Mouse (Mus musculus) 3T3-L1 (cell line): ENCODE results near the gene 4930564D02Rik.

ENCODE experiments used
- DNase-seq: peaks from one replicate; pipeline ENCODE4 v3.0.0-alpha.2; 2015; ENCODE audit warnings: low read depth, low spot score

4930564D02Rik gene

GRCm38 (mm10) chr3:105066544-105066943 is at the start of gene 4930564D02Rik:
4930564D02Rik (plus strand) TSS chr3:105066844.
- DNase-seq: no peak

DNA sequence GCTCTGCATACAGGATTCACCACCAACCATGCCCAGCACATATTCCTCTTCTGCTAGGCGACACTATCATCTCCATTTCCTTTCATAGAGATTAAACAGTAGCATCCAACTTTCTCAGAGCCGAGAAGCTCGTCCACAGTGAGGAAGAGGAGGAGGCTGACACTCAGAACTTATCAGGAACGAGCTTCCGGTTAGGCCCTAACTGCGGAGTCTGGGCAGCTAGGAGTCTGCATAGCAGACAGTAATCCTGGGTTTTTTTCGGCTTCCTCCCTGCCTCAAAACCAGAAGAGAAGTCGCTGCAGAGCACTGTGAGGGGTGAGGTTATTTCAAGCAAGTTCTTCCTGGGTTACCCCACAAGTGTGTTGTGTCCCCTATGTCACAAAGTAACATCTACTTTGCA is 49.3 kb upstream of the 4930564D02Rik start:
- DNase-seq: no peak

DNA sequence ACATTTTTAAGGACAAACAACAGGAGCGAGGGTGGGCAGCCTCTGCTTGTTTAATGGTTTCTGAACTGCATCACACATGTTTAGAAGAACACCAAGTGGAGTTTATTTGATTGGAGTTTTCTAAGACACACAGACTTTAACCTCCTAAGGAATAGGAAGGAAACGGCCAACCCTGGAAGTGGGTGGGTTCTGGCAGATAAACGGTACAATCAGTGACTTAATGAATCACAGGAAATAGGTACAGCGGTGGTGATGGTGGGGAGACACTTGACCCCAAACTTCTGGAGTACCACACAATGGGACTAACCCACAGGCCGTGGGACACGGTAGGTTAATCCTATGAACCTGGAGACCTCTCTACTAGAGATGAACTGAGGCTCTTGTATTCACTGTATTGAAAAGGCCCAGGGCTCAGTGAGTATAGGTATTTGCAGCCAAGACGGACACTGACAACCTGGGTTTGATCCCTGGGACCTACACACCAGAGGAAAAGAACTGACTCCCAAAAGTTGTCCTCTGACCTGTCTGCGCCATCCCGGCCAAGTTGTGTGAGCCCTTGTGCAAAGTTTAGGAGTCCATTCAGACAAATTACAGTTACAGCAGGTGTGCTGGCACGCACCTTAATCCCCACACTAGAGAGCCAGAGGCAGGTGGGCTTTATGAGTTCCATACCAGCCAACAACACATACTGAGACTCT is 48.4 kb upstream of the 4930564D02Rik start:
- DNase-seq: no peak

GRCm38 (mm10) chr3:105018783-105019105 is 47.9 kb upstream of the 4930564D02Rik start:
- DNase-seq: no peak

DNA sequence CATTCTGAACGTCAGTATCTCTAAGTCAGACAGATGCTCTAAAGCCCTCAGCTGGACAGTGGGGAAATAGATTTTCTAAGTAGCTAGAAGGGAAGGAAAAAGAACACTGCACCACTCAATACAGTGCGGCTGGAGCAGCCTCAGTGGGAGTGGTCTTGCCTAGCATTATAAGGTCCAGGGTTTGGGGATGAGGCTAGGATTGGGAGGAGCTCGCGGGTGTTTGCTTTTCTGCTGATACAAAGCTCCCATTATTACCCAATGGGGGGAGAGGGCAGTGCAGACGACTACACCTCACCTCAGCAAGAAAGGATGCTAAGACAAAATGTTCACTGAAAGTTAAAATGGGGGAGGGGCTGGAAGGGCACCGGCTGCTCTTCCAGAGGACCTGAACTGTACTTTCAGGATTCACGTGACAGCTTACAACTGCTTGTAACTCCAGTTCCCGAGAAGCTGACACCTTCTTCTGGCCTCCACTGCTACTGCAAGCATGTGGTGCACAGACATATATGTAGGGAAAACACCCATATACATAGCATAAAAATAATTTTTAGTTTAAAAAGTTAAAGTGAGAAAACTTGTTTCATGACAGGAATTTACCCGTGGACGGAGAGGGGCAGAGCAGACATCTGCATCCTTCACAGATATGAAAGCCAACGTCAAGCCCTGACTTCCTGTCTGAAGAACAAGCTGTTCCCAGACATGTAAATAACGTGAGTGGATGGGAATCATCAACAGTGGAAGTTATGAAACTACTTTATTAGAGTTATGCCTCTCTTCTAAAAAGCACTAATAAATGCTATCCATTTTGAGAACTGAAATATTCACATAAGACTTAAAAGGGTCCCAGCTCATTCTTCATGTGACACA is 46.6 kb upstream of the 4930564D02Rik start:
- no peak for DNase-seq

GRCm38 (mm10) chr3:105023371-105024005 is 43.2 kb upstream of the 4930564D02Rik start:
- DNase-seq: no peak

DNA sequence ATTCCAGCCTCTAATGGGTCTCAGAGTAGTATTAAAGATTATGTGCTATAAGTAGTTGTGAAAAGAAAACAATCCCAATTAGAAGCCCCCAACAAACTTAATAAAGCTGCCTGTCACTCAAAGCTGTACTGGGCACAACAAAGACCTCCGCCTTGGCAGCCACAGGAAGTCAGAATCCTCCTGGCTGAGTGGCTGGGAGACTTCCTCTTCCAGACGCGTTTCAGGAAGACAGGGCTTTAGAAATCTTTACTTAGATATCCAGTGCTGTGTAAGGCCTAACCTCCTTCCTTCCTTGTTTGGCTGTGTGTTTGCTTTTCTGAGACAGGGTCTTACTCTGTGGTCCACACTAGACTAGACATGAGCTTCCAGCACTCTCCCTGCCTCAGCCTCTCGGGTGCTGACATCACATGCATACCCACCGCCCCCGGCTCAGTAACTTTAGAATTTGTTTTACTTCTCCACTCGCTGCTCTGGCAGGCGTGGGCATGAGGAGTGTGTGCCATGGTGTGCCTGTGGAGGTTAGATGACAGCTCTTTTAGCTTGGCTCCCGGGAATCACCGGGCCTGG is 30.3 kb upstream of the 4930564D02Rik start:
- DNase-seq: no peak

- DNase-seq: no peak
These were observed 29.3 kb upstream of the 4930564D02Rik start for GRCm38 (mm10) chr3:105037240-105037770.

GRCm38 (mm10) chr3:105040002-105040401 is 26.6 kb upstream of the 4930564D02Rik start:
- DNase-seq: no peak

- no peak for DNase-seq
These were observed 25.5 kb upstream of the 4930564D02Rik start for GRCm38 (mm10) chr3:105040983-105041625.

- DNase-seq: no peak
These were observed 22.9 kb upstream of the 4930564D02Rik start for GRCm38 (mm10) chr3:105043746-105044145.

DNA sequence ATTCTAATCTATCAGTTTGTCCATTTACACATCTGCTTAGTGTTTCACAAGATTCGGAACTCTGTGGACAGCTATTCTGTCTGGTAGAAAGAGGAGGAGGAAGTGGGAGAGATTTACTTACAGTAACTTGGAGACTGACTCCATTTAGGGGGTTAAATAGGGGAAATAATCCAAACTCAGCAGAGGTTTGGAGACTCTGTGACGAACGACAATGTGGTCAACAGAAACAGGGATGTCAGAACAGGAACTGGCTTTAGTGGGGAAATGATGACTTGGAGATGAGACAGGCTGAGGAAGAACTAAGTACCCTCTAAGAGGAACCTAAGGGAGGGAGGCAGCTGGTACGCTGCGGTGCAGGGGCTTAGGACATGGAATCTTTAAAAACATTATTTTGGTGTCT is 19.8 kb upstream of the 4930564D02Rik start:
- DNase-seq: no peak

DNA sequence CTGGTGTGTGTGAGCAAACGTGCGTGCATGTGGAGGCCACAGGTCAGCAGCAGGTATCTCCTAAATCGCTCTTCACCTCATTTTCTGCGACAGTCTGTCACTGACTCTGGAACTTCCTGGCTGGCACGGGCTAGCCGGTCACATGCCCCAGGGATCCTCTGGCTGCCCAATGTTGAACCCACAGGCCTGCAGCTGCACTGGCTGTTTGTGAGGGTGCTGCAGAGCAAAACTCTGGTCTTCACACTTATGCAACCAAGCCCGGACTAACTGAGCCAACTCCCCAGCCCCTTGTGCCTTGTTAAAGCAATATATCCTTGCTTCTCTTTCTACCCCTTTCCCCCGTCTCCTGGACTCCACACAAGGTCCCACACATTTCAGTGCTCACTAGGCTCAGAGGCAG is 19.0 kb upstream of the 4930564D02Rik start:
- no peak for DNase-seq

DNA sequence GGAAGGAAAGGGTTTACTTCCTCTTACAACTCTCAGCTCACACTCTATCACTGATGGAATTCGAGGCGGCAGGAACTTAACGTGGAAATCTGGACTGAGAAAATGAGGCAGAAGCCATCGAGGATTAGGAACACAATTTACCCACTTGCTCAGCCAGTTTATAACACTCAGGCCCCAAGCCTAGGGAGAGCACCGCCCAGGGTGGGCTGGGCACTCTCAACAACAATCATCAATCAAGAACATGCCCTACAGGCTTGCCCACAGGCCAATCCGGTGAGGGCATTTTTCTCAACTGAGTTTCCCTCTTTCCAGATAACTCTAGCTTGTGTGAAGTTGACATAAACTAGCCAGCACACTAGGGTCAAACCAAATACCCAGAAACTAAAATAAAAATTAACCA is 16.8 kb upstream of the 4930564D02Rik start:
- DNase-seq: no peak

DNA sequence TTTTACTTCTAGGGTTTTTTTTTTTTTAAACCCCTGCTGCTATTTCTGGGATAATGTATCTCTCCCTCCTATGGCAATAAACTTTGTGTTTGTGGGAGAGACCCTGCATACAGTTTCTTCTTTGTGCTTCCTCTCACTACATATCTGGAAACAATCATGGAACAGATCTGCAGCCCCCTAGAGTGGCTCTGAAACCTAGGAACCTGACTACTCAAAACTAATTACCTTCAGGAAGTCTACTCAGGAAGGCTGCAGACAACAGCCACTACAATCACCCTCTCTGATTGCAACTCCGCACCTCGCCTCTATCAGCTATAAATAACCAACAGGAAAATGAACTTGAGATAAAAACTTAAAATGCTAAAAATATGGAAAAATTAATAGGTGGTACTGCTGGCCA is 15.5 kb upstream of the 4930564D02Rik start:
- no peak for DNase-seq

GRCm38 (mm10) chr3:105052171-105052936 is 14.3 kb upstream of the 4930564D02Rik start:
- DNase-seq: peak; percentile 44

GRCm38 (mm10) chr3:105052937-105053697 is 13.5 kb upstream of the 4930564D02Rik start, which contains the start of gene Cttnbp2nl:
Cttnbp2nl (minus strand) TSS chr3:105053146.
- peak; percentile 99 for DNase-seq

- DNase-seq: no peak
These were observed 13.0 kb upstream of the 4930564D02Rik start for GRCm38 (mm10) chr3:105053698-105054001.

DNA sequence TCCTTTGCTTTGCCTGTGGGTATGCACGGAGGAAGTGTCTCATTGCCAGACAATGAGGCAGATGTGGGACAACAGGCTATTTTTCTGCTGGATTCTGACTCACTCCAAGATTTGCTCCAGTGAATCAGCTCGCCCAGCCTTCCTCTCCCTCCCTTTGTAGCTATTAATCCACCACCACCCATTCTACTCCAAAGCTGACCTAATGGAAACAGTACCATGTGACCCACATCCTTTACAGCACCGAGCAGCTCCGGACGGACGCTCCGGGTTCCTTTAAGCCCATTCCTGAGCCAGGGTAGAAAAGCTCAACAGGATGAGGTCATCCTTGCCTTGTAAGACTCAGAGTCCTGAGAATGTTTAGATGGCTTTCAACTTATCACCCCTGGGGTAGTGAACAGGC is 11.7 kb upstream of the 4930564D02Rik start:
- peak; percentile 99 for DNase-seq

- DNase-seq: peak; percentile 81
These were observed 11.0 kb upstream of the 4930564D02Rik start for GRCm38 (mm10) chr3:105055666-105056065.
